Mouse (Mus musculus) liver, postnatal 0 days (tissue): Measurements from ENCODE around the gene Fam166b.

ENCODE experiments used
- CTCF ChIP-seq: sonication (generic); IDR thresholded peaks from 2 replicates; pipeline ENCODE4 v1.5.1; 2016; ENCODE audit warnings: antibody characterized with exemption, low read depth
- EP300 ChIP-seq: IDR thresholded peaks from 2 replicates; pipeline ENCODE4 v1.6.1; 2016; ENCODE audit warnings: antibody characterized with exemption, low read depth, mild to moderate bottlenecking

- no peak for TF ChIP-seq CTCF
- TF ChIP-seq EP300 = no peak
Observed at GRCm38 (mm10) chr4:43389845-43390440, 39.0 kb downstream of the Fam166b start.
